Mouse (Mus musculus) retina, adult 2 months (tissue): ENCODE results near the gene Mobp.

ENCODE experiments used
- DNase-seq: peaks from one replicate; pipeline ENCODE4 v3.0.0-alpha.2; 2012; ENCODE audit warnings: low read depth, low spot score

The Mobp gene

GRCm38 (mm10) chr9:120134529-120135160 is 14.9 kb upstream of the Mobp start:
- no peak for DNase-seq

GRCm38 (mm10) chr9:120135454-120135853 is 14.1 kb upstream of the Mobp start:
- no peak for DNase-seq

DNA sequence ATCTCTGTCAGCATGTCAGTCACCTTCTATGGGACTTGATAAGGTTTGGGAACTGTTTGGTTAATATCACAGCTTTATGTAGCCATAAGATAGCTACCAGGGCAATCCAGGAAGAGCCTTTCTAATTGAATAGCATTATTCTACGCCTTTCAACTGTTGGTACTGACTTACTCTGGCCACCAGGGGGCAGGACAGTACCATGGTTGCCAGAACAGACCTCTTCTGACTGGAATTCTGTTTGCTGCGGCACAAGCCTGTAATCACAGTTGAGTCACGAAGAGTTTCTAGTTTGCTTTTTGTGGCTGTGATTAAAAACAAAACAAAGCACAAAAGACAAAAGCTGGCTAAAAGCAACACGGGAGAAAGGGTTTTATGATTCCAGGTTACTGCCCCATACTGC is 8.9 kb upstream of the Mobp start:
- DNase-seq, result peak; percentile 53

- DNase-seq, result no peak
These were observed 5.0 kb upstream of the Mobp start for GRCm38 (mm10) chr9:120144474-120144873.

DNA sequence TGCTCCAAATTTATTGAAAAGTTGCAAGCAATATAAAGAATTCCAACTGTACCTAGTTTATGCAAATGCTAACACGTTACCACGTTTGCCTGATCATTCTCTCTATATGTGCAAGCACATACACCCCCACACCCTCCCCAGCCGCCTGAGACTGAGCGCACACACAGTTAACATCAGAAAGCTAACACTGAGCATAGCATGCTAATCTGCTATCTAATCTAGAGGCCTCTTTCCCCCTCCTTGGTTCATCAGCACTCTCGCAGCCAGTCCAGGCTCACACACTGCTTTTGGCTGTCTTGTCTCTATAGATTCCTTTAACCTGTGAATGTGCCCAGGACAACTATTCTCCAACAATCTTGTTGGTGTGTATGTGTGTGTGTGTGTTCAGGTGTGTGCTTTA is 1.6 kb downstream of the Mobp start:
- DNase-seq, result no peak

DNA sequence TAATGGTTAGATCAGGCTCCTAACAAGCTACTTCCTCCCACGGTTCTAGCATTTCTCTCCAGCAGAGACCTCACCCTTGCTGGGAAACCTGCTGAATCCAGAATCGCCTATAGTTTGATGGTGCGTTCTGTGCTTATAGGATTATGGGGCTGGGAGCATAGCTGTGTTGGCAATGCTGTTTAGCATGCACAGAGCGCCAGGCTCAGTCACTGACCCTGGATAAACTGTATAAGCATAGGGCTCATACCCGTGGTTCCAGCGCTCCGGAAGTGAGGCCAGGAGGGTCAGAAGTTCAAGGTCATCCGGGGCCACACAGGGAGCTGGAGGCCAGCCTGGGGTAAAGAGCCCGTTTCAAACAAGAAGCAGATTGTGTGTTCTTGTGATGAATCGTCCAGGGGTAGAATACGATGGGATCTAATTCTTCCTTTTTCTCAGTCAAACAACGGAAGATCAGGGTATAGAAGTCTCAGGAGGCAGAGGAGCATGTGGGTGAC is 2.4 kb downstream of the Mobp start:
- no peak for DNase-seq

GRCm38 (mm10) chr9:120158047-120158446 is 8.5 kb downstream of the Mobp start:
- DNase-seq, result no peak

DNA sequence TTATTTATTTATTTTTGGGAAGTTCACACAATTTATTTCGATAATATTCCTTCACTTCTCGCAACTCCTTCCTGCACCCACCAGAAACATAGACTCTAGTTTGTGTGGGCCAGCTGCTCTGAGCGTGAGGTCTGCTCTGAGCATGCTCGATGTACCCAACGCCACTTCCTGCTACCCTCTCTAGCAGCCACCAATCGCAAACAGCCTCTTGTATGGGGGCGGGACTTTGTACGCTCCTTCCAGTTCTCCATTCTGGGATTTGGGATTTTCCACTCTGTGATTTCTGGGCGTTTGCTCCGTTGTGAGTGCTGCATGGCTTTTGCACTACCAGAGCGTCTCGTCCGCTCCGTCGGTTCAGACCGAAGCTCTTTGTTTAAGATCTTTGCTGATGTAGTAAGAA is 14.4 kb downstream of the Mobp start:
- no peak for DNase-seq

GRCm38 (mm10) chr9:120167826-120168225 is 18.3 kb downstream of the Mobp start:
- no peak for DNase-seq

DNA sequence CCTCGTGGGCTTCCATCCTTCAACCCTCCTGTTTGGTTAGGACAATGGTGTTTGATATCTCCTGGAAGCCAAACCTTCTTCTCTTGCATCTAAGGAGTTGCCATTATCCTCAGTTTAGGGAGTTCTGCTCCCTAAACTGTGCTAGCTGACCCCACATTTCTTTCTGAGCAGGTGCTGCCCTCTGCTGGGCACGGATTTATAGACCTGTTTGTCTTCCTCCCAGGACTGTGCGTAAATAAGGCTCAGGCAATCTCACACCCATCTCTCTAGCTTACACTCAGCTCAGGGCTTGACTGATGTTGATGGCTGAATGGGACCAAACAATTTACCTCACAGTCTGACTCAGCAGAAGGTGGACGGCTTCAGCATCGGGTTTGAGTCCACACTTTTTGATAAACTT is 21.8 kb downstream of the Mobp start:
- DNase-seq, result no peak

- DNase-seq, result no peak
These were observed 25.1 kb downstream of the Mobp start for GRCm38 (mm10) chr9:120174436-120175137.

DNA sequence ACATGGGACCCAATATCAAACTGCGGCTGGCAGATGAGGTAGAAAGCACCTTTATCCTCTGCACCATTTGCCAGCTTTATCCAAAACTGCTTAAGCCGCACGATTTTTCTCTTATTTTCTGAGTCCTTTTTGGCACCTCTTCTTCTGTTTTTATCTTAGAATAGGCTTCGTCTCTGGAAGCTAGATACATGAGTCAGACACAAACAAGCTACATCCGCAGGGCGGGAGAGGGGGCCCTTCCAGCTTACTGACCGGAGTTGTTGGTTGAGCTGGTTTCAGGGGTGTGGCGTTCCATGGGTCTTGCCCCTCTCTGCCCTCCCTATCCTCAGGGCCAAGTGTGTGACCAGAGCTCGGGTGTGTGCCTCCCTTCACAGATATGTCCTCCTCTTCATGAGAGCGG is 29.3 kb downstream of the Mobp start:
- DNase-seq, result no peak

- DNase-seq, result no peak
These were observed 35.0 kb downstream of the Mobp start for GRCm38 (mm10) chr9:120184499-120184898.

- no peak for DNase-seq
These were observed 37.3 kb downstream of the Mobp start for GRCm38 (mm10) chr9:120186856-120187255.

DNA sequence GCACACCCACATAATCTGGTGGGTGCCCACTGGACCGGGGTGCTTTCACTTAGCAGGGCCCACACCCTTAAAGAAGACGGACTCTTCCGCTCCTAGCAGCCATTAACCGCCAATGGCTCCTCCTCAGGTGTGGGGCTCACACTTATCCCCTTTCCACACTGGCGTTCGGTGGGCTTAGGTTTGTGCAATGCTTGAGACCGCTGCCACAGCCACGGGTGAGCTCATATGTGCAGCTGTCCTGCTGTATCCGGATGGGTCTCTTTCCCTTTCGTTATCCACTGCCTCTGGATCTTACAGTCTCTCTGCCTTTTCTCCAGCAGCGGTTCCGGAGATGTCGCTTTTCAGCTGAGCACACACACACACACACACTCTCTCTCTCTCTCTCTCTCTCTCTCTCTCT is 41.4 kb downstream of the Mobp start:
- no peak for DNase-seq

DNA sequence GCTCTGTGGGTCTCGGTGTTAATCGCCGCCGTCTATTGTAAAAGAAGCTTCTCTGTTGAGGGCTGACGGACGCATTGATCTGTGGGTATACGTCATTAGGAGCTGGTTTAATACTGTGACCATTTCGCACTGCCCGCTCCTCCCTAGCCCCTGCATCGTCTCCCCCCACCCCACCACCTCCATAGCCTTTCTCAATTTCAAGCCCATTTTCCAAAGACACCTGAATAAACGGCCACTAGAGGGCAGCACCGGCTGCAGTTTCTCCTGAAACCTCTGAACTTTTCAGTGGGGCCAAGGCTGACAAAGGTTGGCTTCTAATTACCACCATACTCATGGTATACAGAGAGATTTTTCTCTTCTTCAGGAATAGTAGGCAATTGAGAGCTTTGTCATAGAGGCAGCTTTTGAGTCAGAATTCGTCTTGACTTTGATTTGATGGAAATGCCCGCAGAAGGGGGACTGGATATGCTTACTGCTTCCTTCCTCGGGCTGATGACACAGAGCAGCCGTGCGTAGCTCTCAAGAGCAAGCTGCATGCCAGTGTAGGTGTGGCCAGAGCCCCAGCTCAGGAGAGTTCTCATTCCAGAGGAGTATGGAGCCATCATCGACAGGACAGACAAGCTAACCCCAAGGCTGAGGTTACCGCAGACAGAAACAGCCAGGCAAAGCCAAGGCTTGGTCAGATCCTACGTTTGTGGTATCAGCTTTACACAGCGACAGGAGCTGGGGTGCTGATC is 42.0 kb downstream of the Mobp start:
- peak; percentile 68 for DNase-seq

GRCm38 (mm10) chr9:120192742-120193141 is 43.2 kb downstream of the Mobp start:
- DNase-seq, result no peak

DNA sequence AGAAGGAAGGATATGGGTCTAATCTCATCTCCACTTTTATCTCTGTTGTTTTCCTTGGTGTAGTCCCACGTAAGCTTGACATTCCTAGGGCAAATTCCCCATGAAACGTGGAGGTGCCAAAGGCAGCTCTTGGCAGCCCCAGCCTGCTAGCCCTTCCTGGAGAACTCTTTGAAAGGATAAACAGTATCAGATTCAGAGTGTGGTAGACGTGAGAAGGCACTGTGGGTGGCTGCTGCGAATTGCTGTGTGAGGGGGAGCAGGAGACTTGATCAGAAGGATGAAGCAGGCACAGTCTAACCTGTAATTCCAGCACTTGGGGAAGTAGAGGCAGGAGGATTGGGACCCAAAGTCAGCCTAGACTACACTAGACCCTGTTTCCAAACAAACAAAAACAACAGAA is 51.4 kb downstream of the Mobp start:
- DNase-seq, result no peak

DNA sequence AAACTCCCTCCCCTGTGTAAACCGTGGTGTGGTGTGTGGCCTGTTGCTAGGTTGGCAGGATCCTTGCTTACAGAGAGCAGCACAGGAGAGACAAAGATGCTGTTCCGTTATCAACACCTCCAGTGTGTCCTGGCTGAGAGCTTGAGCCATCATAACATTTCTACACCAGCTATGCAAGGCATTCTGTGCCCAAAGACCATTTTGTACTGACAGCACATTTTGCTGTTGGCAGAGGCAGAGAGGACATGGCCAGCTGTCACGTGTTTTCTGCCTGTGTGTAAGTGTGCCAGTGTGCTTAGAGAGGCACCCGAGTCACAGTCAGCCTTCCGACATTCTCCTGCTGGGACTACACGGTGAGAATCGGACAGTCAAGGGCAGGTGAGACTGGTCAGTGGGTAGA is 52.2 kb downstream of the Mobp start:
- DNase-seq, result no peak

- no peak for DNase-seq
These were observed 53.2 kb downstream of the Mobp start for GRCm38 (mm10) chr9:120202683-120203082.

DNA sequence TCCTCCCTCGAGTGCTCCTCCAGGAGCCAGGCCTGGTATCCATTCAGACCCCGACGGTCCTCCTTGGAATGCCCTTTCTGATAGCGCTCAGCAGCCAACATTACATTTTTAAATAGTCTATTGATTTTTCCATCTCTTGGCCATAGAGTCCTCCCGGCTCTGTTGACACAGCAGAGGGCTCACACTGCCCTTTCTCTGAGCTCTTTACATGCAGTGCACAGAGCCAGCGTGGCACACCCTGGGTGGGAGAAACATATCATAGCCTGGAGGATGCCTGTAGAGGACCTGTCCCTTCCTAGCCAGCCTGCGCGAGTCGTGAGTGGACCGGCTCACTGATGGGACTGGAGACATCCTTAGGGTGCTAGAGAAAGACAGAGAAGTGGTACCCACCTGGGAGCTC is 54.4 kb downstream of the Mobp start:
- DNase-seq, result no peak

GRCm38 (mm10) chr9:120206897-120207296 is 57.4 kb downstream of the Mobp start:
- no peak for DNase-seq

- DNase-seq, result no peak
These were observed 60.6 kb downstream of the Mobp start for GRCm38 (mm10) chr9:120210068-120210467.
